Mouse (Mus musculus) brain, embryonic 14.5 days (tissue): ENCODE data around the gene Rrp7a.

Experiments used
- CTCF ChIP-seq: fragments of 200-500 bp; IDR thresholded peaks from 2 replicates; pipeline ENCODE4 v1.5.1; 2012; ENCODE audit warnings: inconsistent platforms, mild to moderate bottlenecking, moderate library complexity, borderline replicate concordance; ENCODE audit not compliant: insufficient read depth, insufficient read length; ENCODE audit errors: extremely low read depth
- POLR2A ChIP-seq: fragments of 200-500 bp; IDR thresholded peaks from 2 replicates; pipeline ENCODE4 v1.6.1; 2012; ENCODE audit warnings: mild to moderate bottlenecking, inconsistent platforms, borderline replicate concordance; ENCODE audit not compliant: poor library complexity, insufficient read depth, insufficient read length, severe bottlenecking; ENCODE audit errors: extremely low read depth

GRCm38 (mm10) chr15:83157667-83158064 lies 35.1 kb upstream of the Rrp7a start:
- TF ChIP-seq CTCF (no peak), POLR2A (no peak)
